Mouse (Mus musculus): ENCODE data around the gene Fbxw14. TPM values are rescaled to one million over a fixed set of nuclear protein-coding genes. Genes with fewer than 3 reads are reported as not detected.

Gene Fbxw14
- not detected in 4 replicates for total RNA-seq (2023)

GRCm38 (mm10) chr9:109287576-109287975 is at the start of gene Fbxw14:
Fbxw14 (minus strand) TSS chr9:109287676.

GRCm38 (mm10) chr9:109234654-109235053 is 52.8 kb downstream of the Fbxw14 start, which contains the start of gene Fbxw20:
Fbxw20 (minus strand) TSS chr9:109234754.

Other genes with a start within 250 kb of the Fbxw14 start
- gene Shisa5, start 249.1 kb downstream of the Fbxw14 start, total RNA-seq (2023): 1,959 to 2,110 TPM (median 1,992 TPM) in 4 replicates
- 10.8 to 15.8 TPM (median 14.9 TPM) in 4 replicates for gene Trex1, start 227.9 kb downstream of the Fbxw14 start, total RNA-seq (2023)
- gene Atrip, start 213.6 kb downstream of the Fbxw14 start, total RNA-seq (2023): 30.7 to 37.5 TPM (median 32.9 TPM) in 4 replicates
- gene Ccdc51, start 205.2 kb downstream of the Fbxw14 start, total RNA-seq (2023): 6.0 to 10.5 TPM (median 7.1 TPM) in 4 replicates
- 271 to 328 TPM (median 318 TPM) in 4 replicates for gene Tma7, start 205.1 kb downstream of the Fbxw14 start, total RNA-seq (2023)
- 0.12 to 0.66 TPM (median 0.36 TPM) in 4 replicates for gene Plxnb1, start 192.3 kb downstream of the Fbxw14 start, total RNA-seq (2023)
- not detected in 4 replicates for gene Fbxw21, start 125.6 kb downstream of the Fbxw14 start, total RNA-seq (2023)
- not detected in 4 replicates for gene Fbxw13, start 91.7 kb downstream of the Fbxw14 start, total RNA-seq (2023)
- gene Fbxw20, start 52.9 kb downstream of the Fbxw14 start, total RNA-seq (2023): not detected in 4 replicates
- gene Fbxw28, start 52.0 kb upstream of the Fbxw14 start, total RNA-seq (2023): not detected in 4 replicates
- gene Fbxw22, start 116.6 kb upstream of the Fbxw14 start, total RNA-seq (2023): not detected in 4 replicates
- not detected in 4 replicates for gene Fbxw16, start 161.5 kb upstream of the Fbxw14 start, total RNA-seq (2023)
- gene Fbxw19, start 208.2 kb upstream of the Fbxw14 start, total RNA-seq (2023): not detected in 4 replicates